Mouse (Mus musculus) testis, adult 2 months (tissue): ENCODE results near the gene Arv1. TPM values are rescaled to one million over a fixed set of nuclear protein-coding genes. Genes with fewer than 3 reads are reported as not detected.

ENCODE experiments used
- H3K27ac ChIP-seq: fragments of 200-500 bp; 2 replicates; pipeline ENCODE4 v1.5.1; 2012; ENCODE audit warnings: low read depth, low read length; ENCODE audit not compliant: control insufficient read depth, insufficient read depth
- H3K27me3 ChIP-seq: fragments of 200-500 bp; 2 replicates; pipeline ENCODE4 v1.6.1; 2012; ENCODE audit warnings: mild to moderate bottlenecking, low read length, moderate library complexity; ENCODE audit not compliant: control insufficient read depth, insufficient read depth
- H3K36me3 ChIP-seq: fragments of 200-500 bp; 2 replicates; pipeline ENCODE4 v1.6.1; 2012; ENCODE audit warnings: mild to moderate bottlenecking, low read length; ENCODE audit not compliant: control insufficient read depth, insufficient read depth
- H3K4me1 ChIP-seq: fragments of 200-500 bp; 2 replicates; pipeline ENCODE4 v1.6.1; 2012; ENCODE audit warnings: low read length; ENCODE audit not compliant: control insufficient read depth, insufficient read depth
- H3K4me3 ChIP-seq: fragments of 200-500 bp; 2 replicates; pipeline ENCODE4 v1.5.1; 2012; ENCODE audit warnings: low read depth, mild to moderate bottlenecking, low read length, moderate library complexity, mixed read lengths; ENCODE audit not compliant: control insufficient read depth
- CTCF ChIP-seq: fragments of 200-500 bp; IDR thresholded peaks from 2 replicates; pipeline ENCODE4 v1.5.1; 2012; ENCODE audit warnings: low read depth, mild to moderate bottlenecking, inconsistent platforms, low read length, moderate library complexity; ENCODE audit not compliant: control insufficient read depth, insufficient read depth, insufficient replicate concordance
- POLR2A ChIP-seq: fragments of 200-500 bp; IDR thresholded peaks from 2 replicates; pipeline ENCODE4 v1.6.1; 2012; ENCODE audit warnings: low read depth, mild to moderate bottlenecking, inconsistent platforms, low read length, moderate library complexity; ENCODE audit not compliant: control insufficient read depth
- polyA plus RNA-seq: library from polyadenylated mRNA; depleted of rRNA; stranded (reverse); fragments of >200 nt; gene quantifications from 2 replicates; pipeline ENCODE4 v1.2.3, GENCODE M21; 2012

Arv1 gene
- polyA plus RNA-seq, 1 experiment = 14.9 TPM

DNA sequence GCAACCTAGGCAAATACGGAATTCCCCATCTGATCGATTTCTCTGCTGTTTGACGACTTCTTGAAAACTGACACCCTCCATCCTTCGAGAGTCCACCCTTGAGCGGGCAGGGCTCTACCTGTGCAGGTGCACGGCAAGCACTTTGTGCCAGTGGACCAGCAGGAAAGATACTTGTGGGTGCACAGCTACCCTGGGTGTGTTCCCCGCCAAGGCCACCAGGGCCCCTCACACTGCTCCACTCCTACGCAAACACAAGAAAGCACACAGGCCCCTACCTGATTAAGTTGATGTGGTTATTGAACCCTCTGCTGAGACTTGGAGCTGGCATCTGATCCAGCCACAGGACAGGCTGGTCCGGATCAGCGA is 40.2 kb upstream of the Arv1 start:
- Histone ChIP-seq H3K27me3 (no peaks in the 10 kb centered on the region), H3K4me3 (no peak overlapping the region), H3K4me1 (no peaks in the 10 kb centered on the region), H3K27ac (no peak overlapping the region), H3K36me3 (no peaks in the 10 kb centered on the region)
- TF ChIP-seq POLR2A (no peak), CTCF (no peak)

DNA sequence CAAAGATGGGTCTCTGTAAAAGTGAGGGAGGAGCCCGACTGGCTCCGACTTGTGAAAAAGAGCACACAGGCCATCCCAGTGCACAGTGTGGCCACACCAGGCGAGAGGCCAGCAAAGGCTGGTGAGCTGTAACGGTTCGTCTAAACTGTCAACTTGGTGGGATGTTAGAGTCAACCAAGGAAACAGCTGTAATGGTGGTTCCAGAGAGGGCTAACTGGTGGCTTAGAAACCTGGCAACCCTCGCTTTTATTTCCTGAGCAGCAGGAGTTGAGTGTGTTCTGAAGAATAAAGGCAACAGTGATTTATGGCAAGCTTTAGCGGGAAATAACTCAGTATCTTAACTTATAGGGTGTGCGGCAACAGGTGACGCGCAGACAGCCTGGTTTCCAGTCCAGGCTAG is 39.7 kb upstream of the Arv1 start:
- H3K4me3 ChIP-seq = no peak overlapping the region
- TF ChIP-seq CTCF = no peak
- no peak for TF ChIP-seq POLR2A
- H3K36me3 ChIP-seq = no peaks in the 10 kb centered on the region
- H3K27me3 ChIP-seq = no peaks in the 10 kb centered on the region
- no peaks in the 10 kb centered on the region for H3K4me1 ChIP-seq
- H3K27ac ChIP-seq = no peak overlapping the region

DNA sequence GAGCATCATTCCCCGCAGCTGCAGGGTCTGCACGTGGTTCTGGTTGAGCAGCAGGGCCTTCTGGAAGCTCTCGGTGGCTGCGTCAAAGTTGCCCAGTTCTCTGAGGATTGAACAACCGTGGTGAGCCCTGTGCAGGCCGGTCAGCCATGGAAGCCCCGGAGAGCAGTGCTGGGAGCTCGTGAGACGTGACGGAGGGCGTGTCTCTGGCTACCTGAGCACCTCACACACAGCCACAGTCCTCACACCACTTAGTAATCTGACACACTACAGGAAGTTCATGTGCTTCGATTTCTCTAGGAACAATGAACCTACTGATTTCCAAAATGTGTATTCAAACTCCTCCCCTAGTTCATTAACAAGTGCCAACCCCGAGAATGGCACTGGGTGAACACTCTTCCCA is 33.0 kb upstream of the Arv1 start:
- no peaks in the 10 kb centered on the region for H3K27me3 ChIP-seq
- H3K4me3 ChIP-seq = no peak overlapping the region
- H3K27ac ChIP-seq = no peak overlapping the region
- no peaks in the 10 kb centered on the region; the same call in 1 of the 2 replicates for H3K36me3 ChIP-seq
- H3K4me1 ChIP-seq = no peaks in the 10 kb centered on the region
- TF ChIP-seq POLR2A = no peak
- TF ChIP-seq CTCF = no peak

DNA sequence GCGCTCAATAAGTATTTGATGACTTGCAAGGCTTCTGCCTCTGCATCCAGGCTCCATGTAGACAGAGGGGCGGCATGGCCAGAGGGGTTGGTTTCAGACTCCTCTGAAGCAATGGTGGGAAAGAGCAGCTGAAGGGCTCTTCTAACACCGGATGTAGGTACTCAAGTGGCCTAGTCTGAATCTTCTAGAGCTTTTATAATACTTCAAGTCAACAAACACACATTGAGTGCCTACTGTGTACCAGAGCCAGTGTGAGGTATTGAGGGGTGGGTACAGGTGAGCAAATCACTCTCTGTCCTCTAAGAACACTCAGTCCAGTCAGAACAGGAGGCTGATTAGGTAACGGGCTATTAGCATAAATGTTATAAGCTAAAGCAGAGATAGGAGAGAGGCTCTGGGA is 30.2 kb upstream of the Arv1 start:
- no peak overlapping the region for H3K27ac ChIP-seq
- no peaks in the 10 kb centered on the region for H3K27me3 ChIP-seq
- no peaks in the 10 kb centered on the region for H3K4me1 ChIP-seq
- no peak overlapping the region for H3K4me3 ChIP-seq
- TF ChIP-seq POLR2A (no peak), CTCF (no peak)
- H3K36me3 ChIP-seq = no peaks in the 10 kb centered on the region; the same call in 1 of the 2 replicates

DNA sequence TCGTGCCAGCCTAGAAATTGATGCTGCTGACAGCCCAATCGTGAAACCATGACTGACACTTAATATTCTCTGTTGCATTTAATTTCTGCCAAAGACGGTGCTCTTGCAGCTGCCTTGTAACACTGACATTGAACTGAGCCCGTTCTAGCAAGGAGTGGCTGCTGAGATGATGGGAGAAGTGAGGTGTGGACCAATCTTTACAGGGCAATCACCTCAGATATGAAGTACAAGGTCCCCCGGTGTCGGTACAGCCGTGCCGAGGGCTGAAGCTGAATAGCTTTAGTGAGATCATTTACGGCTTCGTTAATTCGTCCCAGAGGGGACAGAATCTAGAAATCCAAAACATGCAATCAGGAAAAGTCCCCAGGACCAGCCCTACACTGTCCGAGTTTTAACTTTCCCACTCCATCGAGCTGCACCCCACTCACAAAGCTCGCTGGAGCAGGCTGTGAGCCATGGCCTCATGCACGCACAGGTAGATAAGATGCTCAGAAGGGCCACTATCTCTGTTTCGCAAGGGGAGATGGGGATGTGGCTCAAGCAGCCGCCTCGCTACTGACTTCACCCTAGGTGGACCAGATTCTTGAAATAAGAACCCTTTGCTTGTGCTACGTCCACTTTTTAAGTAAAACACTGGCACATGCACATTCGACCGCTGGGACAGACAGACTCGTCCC is 26.4 kb upstream of the Arv1 start:
- H3K27ac ChIP-seq = no peak overlapping the region
- H3K4me3 ChIP-seq = no peak overlapping the region
- no peaks in the 10 kb centered on the region for H3K4me1 ChIP-seq
- H3K36me3 ChIP-seq = no peaks in the 10 kb centered on the region
- TF ChIP-seq CTCF (no peak), POLR2A (no peak)
- H3K27me3 ChIP-seq = no peaks in the 10 kb centered on the region

DNA sequence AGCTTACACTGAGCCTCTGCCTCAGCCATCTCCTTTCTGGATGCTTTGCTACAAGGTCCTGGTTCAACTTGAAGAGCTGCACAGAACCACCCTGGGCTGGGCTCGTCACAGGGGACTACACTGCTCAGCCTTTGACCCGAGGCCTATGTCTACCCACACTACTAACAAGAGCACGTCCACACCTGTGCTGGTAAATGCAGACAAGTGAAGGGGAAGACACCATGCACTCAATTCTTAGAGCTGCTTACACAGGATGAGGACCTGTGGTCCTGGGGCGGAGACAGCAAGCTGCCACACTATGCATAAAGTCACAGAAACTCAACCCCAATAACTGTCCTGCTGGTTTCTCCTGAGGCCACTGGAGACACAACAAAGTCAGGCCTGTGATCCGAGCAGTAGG is 21.7 kb upstream of the Arv1 start:
- no peak for TF ChIP-seq CTCF
- TF ChIP-seq POLR2A = no peak
- H3K4me3 ChIP-seq = no peak overlapping the region
- H3K27me3 ChIP-seq = no peaks in the 10 kb centered on the region
- H3K27ac ChIP-seq = no peak overlapping the region
- H3K4me1 ChIP-seq = no peaks in the 10 kb centered on the region
- no peaks in the 10 kb centered on the region for H3K36me3 ChIP-seq

DNA sequence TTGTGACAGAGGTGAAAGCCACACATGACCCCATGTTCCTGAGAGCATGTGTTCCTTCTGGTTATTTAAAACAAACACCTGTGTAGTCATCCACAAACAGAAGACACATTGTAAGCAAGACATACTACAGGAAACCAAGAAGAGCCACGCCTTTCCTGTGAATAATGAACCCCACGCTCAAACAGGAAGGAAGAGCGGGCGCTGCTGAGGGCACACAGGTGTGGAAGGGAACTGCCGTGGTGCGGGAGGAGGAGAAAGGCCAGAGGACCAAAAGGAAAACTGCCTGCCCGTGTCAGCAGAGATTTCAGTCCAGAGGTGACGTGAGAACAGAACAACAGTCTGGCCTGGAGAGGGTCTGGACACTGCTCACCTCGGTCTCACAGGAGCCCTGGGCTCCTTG is 20.9 kb upstream of the Arv1 start:
- no peak overlapping the region for H3K4me3 ChIP-seq
- H3K36me3 ChIP-seq = no peaks in the 10 kb centered on the region
- TF ChIP-seq CTCF (no peak), POLR2A (no peak)
- H3K4me1 ChIP-seq = no peaks in the 10 kb centered on the region
- no peak overlapping the region for H3K27ac ChIP-seq
- H3K27me3 ChIP-seq = no peaks in the 10 kb centered on the region
